Mouse (Mus musculus): ENCODE results near the gene Osbpl3.
A peak's percentile ranks its signal among the peaks of the same experiment; 100 is the strongest.
"Not testable (repeated sequence)": the region's sequence is repeated elsewhere in the genome, so short reads cannot be mapped to it uniquely, and the experiment has no call there.

Gene Osbpl3

DNA sequence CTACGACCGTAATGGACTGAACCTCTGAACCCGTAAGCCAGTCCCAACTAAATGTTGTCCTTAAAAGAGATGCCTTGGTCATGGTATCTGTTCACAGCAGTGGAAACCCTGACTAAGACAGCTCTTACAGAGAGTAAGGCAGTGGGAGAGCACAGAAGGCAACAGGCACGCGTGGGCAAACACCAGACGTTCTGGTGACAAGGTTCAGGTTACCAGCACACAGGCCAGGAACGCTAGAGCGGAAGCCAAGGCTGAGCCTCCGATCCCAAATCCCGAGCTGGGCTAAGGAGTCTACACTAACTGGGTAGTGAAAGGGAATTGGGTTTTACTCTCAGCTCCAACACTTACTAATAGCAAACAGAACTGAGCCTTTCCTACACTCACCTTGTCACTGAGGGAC lies 3.8 kb downstream of the Osbpl3 start:
- DNase-seq: peak in 1 of 2 experiments; percentile 41

- peak; percentile 73 to 86 for DNase-seq
These were observed 10.4 kb downstream of the Osbpl3 start for GRCm38 (mm10) chr6:50445616-50446015.

DNA sequence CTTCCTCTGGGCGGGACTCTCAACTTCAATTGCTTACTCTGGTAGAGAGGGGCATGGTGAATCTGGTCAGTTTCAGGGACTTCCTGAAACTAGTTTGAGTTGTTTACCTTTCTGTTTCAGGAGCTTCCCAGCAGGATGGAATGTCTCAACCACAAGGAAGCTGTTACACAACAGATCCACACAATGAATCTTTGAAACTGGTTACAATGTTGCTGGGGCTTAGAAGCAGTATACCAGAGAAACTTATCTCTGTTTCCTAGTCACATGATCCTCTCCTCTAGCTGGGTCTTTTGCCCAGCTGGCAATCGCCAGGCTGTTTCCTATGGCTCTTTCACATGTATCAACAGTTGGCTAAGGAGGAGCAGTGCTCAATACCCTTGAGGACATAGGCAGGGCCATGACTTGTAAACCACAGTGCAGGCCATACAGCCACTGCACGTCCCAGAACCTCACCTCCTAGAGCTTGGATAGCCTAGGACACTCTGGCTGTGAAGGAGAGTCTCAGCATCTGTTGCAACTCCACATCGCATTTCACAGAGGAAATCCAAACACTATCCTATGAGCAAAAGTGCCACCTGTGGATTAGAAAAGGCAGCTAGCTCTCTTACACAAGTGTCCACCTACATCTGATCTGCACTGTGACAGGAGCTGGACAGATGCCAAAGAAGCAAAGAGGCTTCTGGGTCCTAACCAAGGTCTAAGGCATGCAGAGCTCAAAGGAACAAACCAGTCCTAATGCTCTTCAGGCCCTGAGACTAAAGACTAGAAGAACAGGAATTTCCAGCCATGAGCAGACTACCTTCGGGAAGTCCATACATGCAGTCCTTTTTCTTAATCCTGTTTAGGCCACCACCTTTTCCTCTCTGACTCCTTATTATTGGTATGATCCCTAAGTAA lies 14.8 kb downstream of the Osbpl3 start:
- DNase-seq: no peak

GRCm38 (mm10) chr6:50440197-50440596 lies 15.8 kb downstream of the Osbpl3 start:
- DNase-seq: no peak

DNA sequence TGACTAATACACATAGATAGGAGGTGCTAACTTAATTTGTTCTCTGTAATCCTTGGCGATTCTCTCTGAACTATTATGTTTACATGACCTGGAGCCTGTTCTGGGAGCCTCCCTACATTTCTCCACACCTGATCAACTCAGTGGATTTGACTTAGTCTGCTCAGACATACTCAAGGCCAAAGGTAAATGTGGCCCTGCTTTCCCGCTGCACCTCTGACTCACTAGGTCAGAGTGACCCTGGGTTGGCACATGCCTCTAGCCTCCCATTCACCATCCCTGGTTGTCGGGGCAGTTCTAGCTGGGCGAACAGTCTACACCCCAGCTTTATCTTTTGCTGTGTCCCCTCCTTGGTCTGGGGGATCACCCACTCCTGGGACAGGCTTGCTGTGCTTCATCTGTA lies 17.1 kb downstream of the Osbpl3 start:
- not testable (repeated sequence) for DNase-seq

- DNase-seq: no peak
These were observed 18.2 kb downstream of the Osbpl3 start for GRCm38 (mm10) chr6:50437815-50438214.

DNA sequence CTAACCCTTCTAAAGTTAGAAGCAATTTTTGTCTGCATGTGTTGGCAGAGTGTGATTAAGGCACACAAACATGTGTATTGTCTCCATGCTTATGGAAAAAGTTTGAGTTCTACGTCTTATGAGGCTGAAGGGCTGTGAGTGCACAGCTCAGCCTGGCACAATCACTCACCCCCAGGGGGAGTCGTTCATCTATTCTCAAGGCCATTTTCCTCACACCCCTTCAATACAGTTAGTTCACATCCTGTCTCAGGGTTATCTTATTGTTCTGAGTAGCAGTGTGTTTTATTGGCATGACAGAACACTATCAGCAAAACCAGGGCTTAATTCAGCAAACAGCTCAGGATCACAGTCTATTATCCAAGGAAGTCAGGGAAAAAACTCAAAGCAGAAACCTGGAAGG lies 19.3 kb downstream of the Osbpl3 start:
- DNase-seq: no peak

DNA sequence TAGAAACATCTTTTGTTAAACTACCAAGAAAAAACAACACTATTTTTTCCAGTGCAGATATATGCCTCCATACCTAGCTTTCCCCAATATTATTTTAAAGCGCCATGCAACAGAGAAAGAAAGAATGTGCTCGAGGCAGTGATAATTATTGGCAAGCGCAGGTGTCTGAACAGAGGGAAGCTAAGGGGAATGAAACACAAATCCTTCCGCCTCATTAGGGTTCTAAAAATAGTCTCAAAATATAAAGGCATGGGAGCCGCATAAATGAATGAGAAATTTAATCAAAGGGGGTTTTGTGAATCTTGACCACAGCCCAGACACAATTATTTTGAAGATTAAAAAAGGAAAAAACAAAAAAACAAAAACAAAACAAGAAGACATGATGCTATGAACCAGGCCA lies 23.5 kb downstream of the Osbpl3 start:
- no peak for DNase-seq

DNA sequence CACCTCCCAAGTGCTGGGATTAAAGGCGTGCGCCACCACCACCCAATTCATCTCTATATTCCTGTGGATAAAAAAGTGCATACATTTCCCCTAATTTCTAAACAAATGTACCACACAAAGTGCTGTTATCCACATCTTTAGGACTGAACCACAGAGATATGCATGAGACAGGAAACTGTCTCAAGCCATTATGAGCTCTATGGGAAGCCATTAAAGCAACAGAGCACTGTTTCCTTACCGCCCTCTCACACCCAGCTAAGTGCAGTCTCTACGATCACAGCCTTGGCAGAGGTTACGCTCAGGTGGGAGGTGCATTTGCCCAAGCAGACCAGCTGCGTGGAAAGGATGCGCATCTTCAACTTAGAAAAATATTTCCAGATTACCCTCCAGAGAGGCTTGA lies 26.7 kb downstream of the Osbpl3 start:
- DNase-seq: no peak

GRCm38 (mm10) chr6:50427051-50427732 lies 28.8 kb downstream of the Osbpl3 start:
- DNase-seq: no peak

- no peak for DNase-seq
These were observed 29.4 kb downstream of the Osbpl3 start for GRCm38 (mm10) chr6:50426571-50426970.

DNA sequence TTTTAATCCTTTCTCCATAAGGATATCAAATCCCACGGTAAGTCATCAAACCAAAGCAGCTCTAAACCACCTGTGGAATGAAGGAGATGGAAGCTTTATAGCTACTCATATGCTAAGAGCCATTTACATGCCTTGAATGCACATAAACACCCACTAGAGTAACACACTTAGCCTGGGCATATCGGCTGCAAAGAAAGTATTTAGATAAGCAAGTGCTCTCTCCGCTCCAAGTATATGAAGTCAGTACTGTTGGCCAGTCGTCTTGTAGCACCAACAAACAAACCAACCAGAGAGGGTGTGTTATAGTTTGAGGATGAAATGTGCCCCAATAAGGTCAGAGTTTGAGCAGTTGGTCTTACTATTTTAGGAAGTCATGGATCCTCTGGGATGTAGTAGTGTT lies 31.7 kb downstream of the Osbpl3 start:
- DNase-seq: no peak

DNA sequence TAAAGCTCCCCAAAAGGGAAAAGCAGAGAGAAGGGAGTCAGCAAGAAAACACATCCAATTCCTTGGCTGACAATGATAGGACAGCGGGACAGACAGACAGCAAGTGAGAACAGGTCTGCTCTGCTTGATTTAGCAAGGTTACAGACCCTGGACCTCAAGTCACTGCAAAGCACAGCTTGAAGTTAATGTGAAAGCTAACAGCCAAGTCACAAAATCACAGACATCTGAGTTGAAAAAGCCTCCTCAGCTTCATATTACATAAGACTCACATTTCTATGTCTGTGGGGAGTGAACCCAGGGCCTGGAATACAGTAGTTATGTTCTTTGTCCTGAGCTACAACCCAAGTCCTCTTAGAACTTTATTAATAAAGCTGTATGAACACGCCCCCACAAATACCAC lies 35.6 kb downstream of the Osbpl3 start:
- DNase-seq: peak; percentile 49 to 82

DNA sequence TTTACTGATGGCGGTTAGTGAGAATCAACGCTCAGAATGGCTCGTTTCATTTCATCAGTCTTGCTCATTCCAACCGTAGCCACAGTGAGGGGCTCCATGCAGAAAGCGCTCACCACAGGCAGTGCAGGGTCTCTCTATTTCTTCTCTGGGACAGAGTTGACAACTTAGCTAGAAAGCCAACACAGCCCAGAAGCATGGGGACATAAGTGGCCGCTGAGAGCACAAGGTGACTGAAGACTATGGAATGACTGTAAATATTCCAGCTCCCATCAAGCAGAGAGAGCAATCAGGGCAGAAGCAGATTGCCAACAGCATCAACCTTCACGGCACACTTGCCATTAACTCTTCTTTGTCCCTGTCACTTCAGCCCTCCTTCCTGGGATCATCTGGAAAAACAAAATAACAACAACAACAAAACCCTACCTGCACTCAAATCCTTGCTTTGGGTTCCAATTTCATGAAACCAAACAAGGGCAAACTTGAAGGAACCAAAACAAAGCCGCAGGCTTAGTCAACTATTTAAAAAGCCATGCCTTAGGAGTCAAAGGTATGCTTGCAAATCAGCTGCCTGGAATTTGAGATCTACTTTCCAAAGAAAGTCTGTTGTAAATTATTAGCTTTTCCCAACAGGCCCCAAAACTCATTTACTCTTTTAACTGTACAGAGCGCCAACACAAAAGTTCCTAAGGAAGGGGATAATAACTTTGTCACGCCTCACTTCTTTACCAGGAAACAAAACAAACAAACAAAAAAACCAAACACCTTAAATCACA lies 36.3 kb downstream of the Osbpl3 start:
- peak; percentile 44 to 85 for DNase-seq

DNA sequence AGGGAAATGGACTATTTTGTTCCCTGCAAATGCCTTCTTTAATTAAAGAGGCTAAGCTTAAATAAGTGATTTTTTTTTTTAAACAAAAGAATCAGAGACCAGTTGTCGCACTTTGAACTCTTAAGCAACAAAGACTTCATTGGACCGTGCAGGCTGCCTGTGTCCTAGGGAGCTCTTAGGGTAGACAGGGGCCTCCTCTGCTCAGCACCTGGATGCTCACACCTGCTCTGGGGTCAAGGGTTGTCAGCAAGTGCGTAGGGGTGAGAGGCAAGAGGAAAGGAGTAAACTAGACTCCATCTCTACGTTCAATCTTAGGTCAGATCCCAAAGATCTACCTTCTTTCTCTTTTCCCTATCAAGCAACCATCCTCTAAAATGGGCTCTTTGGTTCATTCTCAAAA lies 37.0 kb downstream of the Osbpl3 start:
- DNase-seq: peak; percentile 49 to 63

DNA sequence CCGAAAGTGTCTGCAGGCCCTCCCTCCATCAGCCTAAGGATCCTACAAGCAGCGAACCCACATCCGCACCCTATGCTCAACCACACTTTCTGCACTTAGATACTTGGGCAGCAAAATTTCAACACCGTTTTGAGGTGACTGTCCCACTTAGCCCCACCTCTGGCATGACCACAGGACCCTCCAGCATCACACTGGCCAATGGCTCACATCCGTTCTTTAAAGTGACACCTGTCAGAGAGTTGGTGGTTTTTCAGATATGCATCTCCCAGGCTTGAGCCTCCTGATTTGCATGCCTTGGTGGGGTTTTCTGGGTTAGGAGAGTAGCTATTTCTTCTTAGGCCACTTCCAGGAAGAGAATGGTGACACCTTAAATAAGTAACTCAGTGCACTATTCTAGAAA lies 39.1 kb downstream of the Osbpl3 start:
- no peak for DNase-seq

- DNase-seq: no peak
These were observed 40.6 kb downstream of the Osbpl3 start for GRCm38 (mm10) chr6:50415431-50415830.

GRCm38 (mm10) chr6:50414547-50414946 lies 41.5 kb downstream of the Osbpl3 start:
- no peak for DNase-seq

DNA sequence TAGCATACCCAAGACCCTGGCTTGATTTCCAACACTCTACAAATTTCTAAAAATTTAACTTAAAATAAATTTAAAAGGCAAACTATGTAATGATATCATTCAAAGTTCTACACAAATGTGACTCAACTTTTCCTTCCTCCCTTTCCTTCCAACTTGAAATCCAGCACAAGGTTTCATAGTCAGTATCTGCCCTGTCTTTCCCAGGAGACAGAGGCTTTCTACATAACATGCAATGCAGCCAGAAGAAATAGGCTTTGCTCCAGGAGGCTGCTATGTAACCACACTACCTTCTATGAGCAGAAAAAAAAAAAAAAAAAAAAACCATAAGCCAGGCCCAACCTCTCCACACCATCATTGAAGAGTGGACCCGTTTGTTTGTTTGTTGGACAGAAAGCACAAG lies 42.6 kb downstream of the Osbpl3 start:
- no peak for DNase-seq

GRCm38 (mm10) chr6:50412174-50412573 lies 43.8 kb downstream of the Osbpl3 start:
- DNase-seq: no peak

DNA sequence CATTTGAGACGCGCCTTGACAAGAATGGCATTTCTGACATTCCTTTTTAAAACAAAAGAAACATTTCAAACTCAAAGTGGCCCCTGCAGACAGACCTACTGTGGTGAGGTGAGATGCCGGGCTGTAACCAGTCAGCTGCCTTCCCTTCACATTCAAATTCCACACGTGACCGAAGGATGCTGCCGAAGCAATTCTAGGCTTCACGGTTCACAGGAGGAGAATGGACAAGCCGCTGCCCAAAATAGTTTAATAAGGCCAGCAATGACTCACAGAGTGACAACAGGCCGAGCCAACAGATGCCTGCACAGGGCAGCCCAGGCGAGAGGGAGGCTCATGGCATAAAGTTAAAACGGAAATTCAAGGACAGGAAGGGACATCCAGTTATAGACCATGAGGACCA lies 51.3 kb downstream of the Osbpl3 start:
- DNase-seq: peak; percentile 87

DNA sequence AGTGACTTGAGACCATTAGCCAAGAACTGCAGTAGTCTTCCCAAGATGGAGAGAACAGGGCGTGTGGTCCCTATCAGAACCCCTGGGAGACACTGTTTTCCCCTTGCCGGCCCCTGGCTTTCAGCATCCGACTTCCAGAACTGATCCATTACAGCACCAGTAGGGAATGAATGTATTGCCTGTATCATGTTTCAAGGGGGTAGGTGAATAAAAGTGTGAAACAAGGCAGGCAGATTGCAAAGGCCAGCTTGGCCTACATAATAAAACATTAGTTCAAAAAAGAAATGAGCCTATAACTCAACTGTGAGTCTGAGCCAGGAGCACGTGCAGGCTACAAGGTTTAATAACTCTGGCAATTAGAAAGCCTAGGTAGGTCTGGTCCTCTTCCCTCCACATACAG lies 52.5 kb downstream of the Osbpl3 start:
- DNase-seq: no peak

GRCm38 (mm10) chr6:50402872-50403271 lies 53.1 kb downstream of the Osbpl3 start:
- no peak for DNase-seq

- no peak for DNase-seq
These were observed 55.8 kb downstream of the Osbpl3 start for GRCm38 (mm10) chr6:50400234-50400633.
